Mouse (Mus musculus) erythroblast, embryonic 14.5 days (primary cell): ENCODE measurements around the gene Sv2c.

Experiments used
- GATA1 ChIP-seq: IDR thresholded peaks from 2 replicates; pipeline ENCODE4 v1.6.1; 2012; ENCODE audit warnings: low read length, inconsistent platforms, mixed read lengths
- TAL1 ChIP-seq: IDR thresholded peaks from 3 replicates; pipeline ENCODE4 v1.6.1; 2012; ENCODE audit warnings: low read length, inconsistent platforms, mixed read lengths

GRCm38 (mm10) chr13:96085581-96086302, 46.6 kb downstream of the Sv2c start:
- no peak for TF ChIP-seq GATA1
- TF ChIP-seq TAL1, result no peak
